Mouse (Mus musculus): ENCODE measurements around the gene Phf19. TPM values are rescaled to one million over a fixed set of nuclear protein-coding genes. Genes with fewer than 3 reads are reported as not detected.
A peak's percentile ranks its signal among the peaks of the same experiment; 100 is the strongest.

The Phf19 gene
- polyA plus RNA-seq (2014; fragmentation: Nextera tagmentation; extraction: Ambion mirVana) = 29.9 and 35.1 TPM in 2 replicates

DNA sequence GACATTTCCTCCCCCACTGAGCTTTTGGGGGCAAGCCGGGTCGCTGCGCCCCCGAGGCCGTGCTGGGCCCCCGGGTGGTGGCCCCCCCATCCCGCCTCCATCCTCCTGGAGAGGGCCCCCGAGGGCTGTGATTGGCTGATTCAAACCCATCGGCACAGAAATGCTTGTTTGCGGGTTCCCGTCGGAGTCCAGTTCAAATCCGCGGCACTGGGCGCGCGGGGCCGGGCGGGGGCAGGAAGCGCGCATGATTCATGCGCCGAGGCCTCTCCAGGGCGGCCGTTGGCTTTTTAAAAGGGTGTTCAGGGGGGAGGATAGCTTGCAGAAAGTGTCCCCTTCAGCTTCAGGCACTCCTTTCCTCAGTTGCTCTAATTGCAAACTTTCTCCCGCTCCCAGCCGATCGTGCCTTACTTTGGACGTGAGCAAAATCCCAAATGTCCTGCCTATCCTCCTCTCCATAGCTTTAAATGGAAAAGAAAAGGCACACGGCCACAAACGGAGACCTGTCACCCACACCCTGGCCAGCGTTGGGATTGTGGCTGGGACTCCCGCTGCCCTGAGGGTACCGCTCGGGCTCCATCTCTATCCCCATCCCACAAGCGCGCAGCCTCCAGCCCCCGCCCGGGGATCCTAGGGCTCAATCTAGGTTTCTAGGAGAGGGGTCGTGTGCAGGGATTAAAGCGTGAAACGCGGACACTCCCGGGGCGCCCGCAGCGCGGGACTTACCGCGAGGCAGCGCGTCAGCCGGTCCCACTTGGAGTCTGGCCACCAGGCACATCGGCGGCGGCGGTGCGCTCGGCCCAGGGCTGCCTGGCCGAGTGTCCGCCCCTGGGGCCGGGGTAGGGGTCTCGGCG, at the start of gene Phf19:
Gene Phf19 (minus strand): TSS at position 809 of the 851 bp plus-strand sequence.
- WGBS = under 1% methylated on average over 56 of the region's 64 CpGs
- ATAC-seq (ENCODE audit: low FRiP score, low TSS enrichment) = peak; percentile 58
- no peaks in the 10 kb centered on the region for H3K27me3 ChIP-seq (ENCODE audit: control insufficient read depth, insufficient read depth, low read length)

GRCm38 (mm10) chr2:34963371-34963956, 49.6 kb upstream of the Phf19 start:
- Histone ChIP-seq H3K9ac (ENCODE audit: low read depth, low read length) (no peak overlapping the region), H3K4me3 (ENCODE audit: low read length) (no peak overlapping the region; the same call in 1 of the 2 replicates), H3K27me3 (ENCODE audit: control insufficient read depth, insufficient read depth, low read length) (no peaks in the 10 kb centered on the region), H3K4me2 (replicated peaks; ENCODE audit: low read depth, low read length) (no peak overlapping the region; the same call in 1 of the 2 replicates), H3K4me1 (ENCODE audit: control insufficient read depth, insufficient read depth, low read length) (peaks cover 18% of the 10 kb centered on the region; the same call in 1 of the 2 replicates), H3K27ac (ENCODE audit: low read depth, low read length) (peak overlapping the region; percentile 44; the same call in 1 of the 2 replicates), H3K36me3 (ENCODE audit: control insufficient read depth, insufficient read depth, low read length) (no peaks in the 10 kb centered on the region), H3K9me3 (ENCODE audit: control insufficient read depth, low read length) (no peaks in the 10 kb centered on the region)
- ATAC-seq (ENCODE audit: low FRiP score, low TSS enrichment) = peak; percentile 72
- WGBS = 43% methylated on average over 13 of the region's 13 CpGs

More for the DNA sequence above, at the start of gene Phf19:
- Histone ChIP-seq H3K27ac (ENCODE audit: low read depth, low read length) (peak within 1 kb of the TSS; percentile 71; the same call in 1 of the 2 replicates), H3K4me3 (ENCODE audit: low read length) (peak within 1 kb of the TSS; percentile 73), H3K36me3 (ENCODE audit: control insufficient read depth, insufficient read depth, low read length) (peaks cover 14% of the 10 kb centered on the region; the same call in 1 of the 2 replicates), H3K9ac (ENCODE audit: low read depth, low read length) (peak within 1 kb of the TSS; percentile 74), H3K4me2 (replicated peaks; ENCODE audit: low read depth, low read length) (peak within 1 kb of the TSS; percentile 73), H3K9me3 (ENCODE audit: control insufficient read depth, low read length) (no peaks in the 10 kb centered on the region), H3K4me1 (ENCODE audit: control insufficient read depth, insufficient read depth, low read length) (no peaks in the 10 kb centered on the region; the same call in none of the 2 replicates)

DNA sequence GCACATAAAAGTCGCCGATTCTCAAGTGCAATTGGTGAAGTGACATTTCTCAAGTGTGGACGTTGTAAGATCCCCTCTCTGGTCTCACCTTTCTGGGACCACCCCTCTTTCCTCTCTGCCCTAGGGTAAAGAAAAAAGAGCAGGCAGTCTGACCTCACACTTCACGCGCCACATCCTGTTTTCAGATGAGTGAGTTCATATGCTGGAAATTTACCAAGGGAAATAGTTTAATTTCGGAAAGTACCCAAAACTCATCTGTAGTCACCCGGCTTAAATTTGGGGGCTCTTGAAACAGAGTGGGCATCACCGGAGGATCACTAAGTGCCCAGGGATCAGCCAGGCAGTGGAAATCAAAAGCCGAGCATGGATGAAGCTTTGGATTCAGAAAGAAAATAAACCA, 49.1 kb upstream of the Phf19 start:
- H3K27me3 ChIP-seq (ENCODE audit: control insufficient read depth, insufficient read depth, low read length) = no peaks in the 10 kb centered on the region
- no peaks in the 10 kb centered on the region for H3K36me3 ChIP-seq (ENCODE audit: control insufficient read depth, insufficient read depth, low read length)
- peak overlapping the region; percentile 44; the same call in 1 of the 2 replicates for H3K27ac ChIP-seq (ENCODE audit: low read depth, low read length)
- no peak overlapping the region; the same call in 1 of the 2 replicates for H3K4me2 ChIP-seq (replicated peaks; ENCODE audit: low read depth, low read length)
- 54% methylated on average over 9 of the region's 9 CpGs for WGBS
- no peak for ATAC-seq (ENCODE audit: low FRiP score, low TSS enrichment)
- no peak overlapping the region for H3K4me3 ChIP-seq (ENCODE audit: low read length)
- H3K4me1 ChIP-seq (ENCODE audit: control insufficient read depth, insufficient read depth, low read length) = peaks cover 18% of the 10 kb centered on the region; the same call in 1 of the 2 replicates
- no peak overlapping the region for H3K9ac ChIP-seq (ENCODE audit: low read depth, low read length)
- H3K9me3 ChIP-seq (ENCODE audit: control insufficient read depth, low read length) = no peaks in the 10 kb centered on the region

DNA sequence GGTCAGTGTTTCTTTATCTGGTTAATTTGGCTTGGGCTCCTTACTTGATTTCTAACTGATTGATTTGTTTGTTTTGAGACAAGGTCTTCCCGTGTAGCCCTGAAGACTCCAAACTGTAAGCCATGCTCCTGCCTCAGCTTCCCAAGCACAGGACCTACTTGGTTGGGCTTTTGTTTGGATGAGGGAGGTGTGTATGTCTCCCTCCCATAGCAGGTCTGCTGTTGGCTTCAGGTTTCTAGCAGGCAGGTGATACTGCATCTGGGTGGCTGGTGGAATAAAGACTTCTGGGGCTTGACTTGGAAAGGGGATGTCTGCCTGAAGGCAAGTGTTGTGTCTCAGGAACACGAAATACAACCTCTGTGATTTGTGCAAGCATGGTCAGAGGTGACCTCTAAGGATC, 48.4 kb upstream of the Phf19 start:
- no peaks in the 10 kb centered on the region for H3K36me3 ChIP-seq (ENCODE audit: control insufficient read depth, insufficient read depth, low read length)
- no peak overlapping the region for H3K4me2 ChIP-seq (replicated peaks; ENCODE audit: low read depth, low read length)
- H3K27me3 ChIP-seq (ENCODE audit: control insufficient read depth, insufficient read depth, low read length) = no peaks in the 10 kb centered on the region
- H3K27ac ChIP-seq (ENCODE audit: low read depth, low read length) = no peak overlapping the region
- H3K9me3 ChIP-seq (ENCODE audit: control insufficient read depth, low read length) = no peaks in the 10 kb centered on the region
- H3K9ac ChIP-seq (ENCODE audit: low read depth, low read length) = no peak overlapping the region
- no peak overlapping the region for H3K4me3 ChIP-seq (ENCODE audit: low read length)
- peaks cover 18% of the 10 kb centered on the region; the same call in 1 of the 2 replicates for H3K4me1 ChIP-seq (ENCODE audit: control insufficient read depth, insufficient read depth, low read length)
- WGBS = 72% methylated on average over 2 of the region's 2 CpGs
- ATAC-seq (ENCODE audit: low FRiP score, low TSS enrichment) = no peak

DNA sequence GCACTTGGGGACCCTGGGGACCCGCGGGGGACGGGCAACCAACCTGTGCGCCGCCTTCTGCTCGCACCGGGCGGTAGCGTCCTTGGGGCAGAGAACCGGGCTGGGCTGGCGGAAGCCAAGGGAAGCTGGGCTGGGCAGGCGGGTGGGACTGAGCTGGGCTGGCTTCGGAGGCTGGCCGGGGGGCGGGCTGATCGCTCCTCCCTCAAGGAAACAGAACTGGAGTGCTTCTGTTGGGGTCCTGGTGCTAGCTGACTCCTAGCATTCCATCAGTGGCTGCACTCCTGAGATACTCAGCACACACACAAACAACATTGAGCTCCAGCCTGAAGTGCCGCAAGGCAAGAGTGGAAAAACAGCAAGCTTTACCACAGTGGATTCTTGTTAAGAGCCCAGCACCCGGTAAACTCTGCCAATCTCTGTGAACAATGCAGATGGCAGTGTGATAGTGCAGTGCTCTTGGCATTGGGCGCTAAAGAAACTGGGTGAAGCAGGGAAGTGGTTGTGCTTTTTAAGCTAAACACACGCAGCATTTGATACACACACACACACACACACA, 47.7 kb upstream of the Phf19 start, which contains the start of gene Traf1:
Gene Traf1 (minus strand): TSS at position 292 of the 556 bp plus-strand sequence.
- no peaks in the 10 kb centered on the region for H3K36me3 ChIP-seq (ENCODE audit: control insufficient read depth, insufficient read depth, low read length)
- H3K4me3 ChIP-seq (ENCODE audit: low read length) = peak within 1 kb of the TSS; percentile 33
- peak within 1 kb of the TSS; percentile 53; the same call in 1 of the 2 replicates for H3K9ac ChIP-seq (ENCODE audit: low read depth, low read length)
- H3K4me2 ChIP-seq (replicated peaks; ENCODE audit: low read depth, low read length) = peak within 1 kb of the TSS; percentile 56
- ATAC-seq (ENCODE audit: low FRiP score, low TSS enrichment) = peak; percentile 56; the same call in 1 of the 2 replicates
- 9% methylated on average over 20 of the region's 20 CpGs for WGBS
- H3K27me3 ChIP-seq (ENCODE audit: control insufficient read depth, insufficient read depth, low read length) = no peaks in the 10 kb centered on the region
- peaks cover 18% of the 10 kb centered on the region; the same call in 1 of the 2 replicates for H3K4me1 ChIP-seq (ENCODE audit: control insufficient read depth, insufficient read depth, low read length)
- no peaks in the 10 kb centered on the region for H3K9me3 ChIP-seq (ENCODE audit: control insufficient read depth, low read length)
- H3K27ac ChIP-seq (ENCODE audit: low read depth, low read length) = peak within 1 kb of the TSS; percentile 37; the same call in 1 of the 2 replicates

DNA sequence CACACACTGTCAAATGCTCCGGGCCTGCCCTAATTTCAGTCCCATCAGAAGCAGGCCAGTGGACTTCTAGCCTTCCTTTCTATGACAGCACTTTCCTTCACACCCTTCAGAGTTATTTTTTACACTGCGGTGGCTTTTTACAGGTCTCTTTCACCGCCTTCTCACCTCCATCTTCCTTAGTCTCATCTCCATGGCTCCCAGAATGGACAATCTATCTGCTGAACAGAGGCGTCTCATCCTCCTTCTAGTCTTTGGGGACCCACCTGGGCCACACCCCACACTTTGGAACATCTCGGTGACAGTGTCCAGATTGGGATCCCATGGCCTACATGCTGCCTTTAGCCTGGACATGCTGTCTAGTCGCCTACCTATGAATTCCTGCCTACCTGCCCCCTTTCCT, 47.1 kb upstream of the Phf19 start:
- Histone ChIP-seq H3K9me3 (ENCODE audit: control insufficient read depth, low read length) (no peaks in the 10 kb centered on the region), H3K4me2 (replicated peaks; ENCODE audit: low read depth, low read length) (peak overlapping the region; percentile 56), H3K4me3 (ENCODE audit: low read length) (peak overlapping the region; percentile 33), H3K36me3 (ENCODE audit: control insufficient read depth, insufficient read depth, low read length) (no peaks in the 10 kb centered on the region), H3K27ac (ENCODE audit: low read depth, low read length) (0 out of 2 replicates have a peak overlapping the region, but pooled peaks have one; percentile 37), H3K27me3 (ENCODE audit: control insufficient read depth, insufficient read depth, low read length) (no peaks in the 10 kb centered on the region), H3K9ac (ENCODE audit: low read depth, low read length) (peak overlapping the region; percentile 53; the same call in 1 of the 2 replicates), H3K4me1 (ENCODE audit: control insufficient read depth, insufficient read depth, low read length) (peaks cover 18% of the 10 kb centered on the region; the same call in 1 of the 2 replicates)
- no peak for ATAC-seq (ENCODE audit: low FRiP score, low TSS enrichment)
- 66% methylated on average over 6 of the region's 6 CpGs for WGBS

DNA sequence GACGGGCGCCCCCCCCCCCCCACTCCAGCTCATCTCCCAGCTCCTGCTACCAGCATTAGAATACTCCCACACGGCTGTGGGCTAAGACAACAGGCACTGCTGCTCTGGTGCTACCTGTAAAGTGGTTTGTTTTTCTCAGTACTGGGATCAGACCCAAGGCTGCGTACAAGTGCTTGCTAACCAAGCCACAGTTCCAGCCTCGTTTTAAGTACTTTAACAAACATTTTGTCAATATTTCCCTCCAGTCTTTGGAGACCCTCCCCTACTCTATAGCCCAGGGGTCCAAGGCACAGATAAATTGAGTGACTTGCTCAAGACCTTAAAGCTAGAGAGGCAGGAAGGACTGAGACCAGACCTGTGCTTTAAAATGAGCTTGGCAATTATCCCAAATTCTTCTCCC, 46.6 kb upstream of the Phf19 start:
- Histone ChIP-seq H3K27me3 (ENCODE audit: control insufficient read depth, insufficient read depth, low read length) (no peaks in the 10 kb centered on the region), H3K36me3 (ENCODE audit: control insufficient read depth, insufficient read depth, low read length) (no peaks in the 10 kb centered on the region), H3K9ac (ENCODE audit: low read depth, low read length) (no peak overlapping the region), H3K27ac (ENCODE audit: low read depth, low read length) (no peak overlapping the region), H3K4me1 (ENCODE audit: control insufficient read depth, insufficient read depth, low read length) (peaks cover 14% of the 10 kb centered on the region; the same call in 1 of the 2 replicates), H3K4me2 (replicated peaks; ENCODE audit: low read depth, low read length) (peak overlapping the region; percentile 56; the same call in 1 of the 2 replicates), H3K9me3 (ENCODE audit: control insufficient read depth, low read length) (no peaks in the 10 kb centered on the region), H3K4me3 (ENCODE audit: low read length) (no peak overlapping the region)
- WGBS = 49% methylated on average over 4 of the region's 5 CpGs
- no peak for ATAC-seq (ENCODE audit: low FRiP score, low TSS enrichment)

DNA sequence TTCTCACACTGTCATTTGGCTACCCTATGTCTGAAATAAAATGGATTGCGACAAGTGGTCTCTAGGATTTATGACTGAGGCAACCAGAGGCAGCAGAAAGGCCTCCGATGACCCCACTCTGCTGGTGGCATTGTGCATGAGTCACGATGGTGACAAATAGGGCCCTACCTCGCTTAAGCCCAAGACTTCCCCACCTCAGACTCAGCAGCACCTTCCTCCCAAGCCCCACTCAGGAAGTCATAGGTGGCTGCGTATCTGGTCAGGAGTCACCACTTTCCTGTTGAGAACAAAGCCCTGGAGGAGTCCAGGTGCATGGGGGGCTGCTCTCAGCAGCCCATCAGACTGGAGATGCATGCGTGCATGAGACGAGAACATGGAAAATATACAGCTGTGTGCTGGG, 44.8 kb upstream of the Phf19 start:
- H3K9ac ChIP-seq (ENCODE audit: low read depth, low read length) = no peak overlapping the region
- no peak overlapping the region for H3K4me3 ChIP-seq (ENCODE audit: low read length)
- H3K36me3 ChIP-seq (ENCODE audit: control insufficient read depth, insufficient read depth, low read length) = no peaks in the 10 kb centered on the region
- H3K9me3 ChIP-seq (ENCODE audit: control insufficient read depth, low read length) = no peaks in the 10 kb centered on the region
- no peaks in the 10 kb centered on the region for H3K27me3 ChIP-seq (ENCODE audit: control insufficient read depth, insufficient read depth, low read length)
- no peak overlapping the region for H3K4me2 ChIP-seq (replicated peaks; ENCODE audit: low read depth, low read length)
- no peak overlapping the region for H3K27ac ChIP-seq (ENCODE audit: low read depth, low read length)
- peaks cover 11% of the 10 kb centered on the region; the same call in 1 of the 2 replicates for H3K4me1 ChIP-seq (ENCODE audit: control insufficient read depth, insufficient read depth, low read length)
- ATAC-seq (ENCODE audit: low FRiP score, low TSS enrichment) = no peak
- 81% methylated on average over 7 of the region's 7 CpGs for WGBS

Data from kidney, embryonic 14.5 days (tissue).